Mouse (Mus musculus) activated CD4-positive, CD25-positive, alpha-beta regulatory T cell (primary cell): ENCODE data around the gene Tas2r107. TPM values are rescaled to one million over a fixed set of nuclear protein-coding genes. Genes with fewer than 3 reads are reported as not detected.

Source experiments
- polyA plus RNA-seq, 2 experiments: library from polyadenylated mRNA; unstranded; fragments of 100-300 nt; shearing (Covaris generic); gene quantifications; one replicate each; pipeline ENCODE4 v1.2.1; 2017

The Tas2r107 gene
- polyA plus RNA-seq = not detected

DNA sequence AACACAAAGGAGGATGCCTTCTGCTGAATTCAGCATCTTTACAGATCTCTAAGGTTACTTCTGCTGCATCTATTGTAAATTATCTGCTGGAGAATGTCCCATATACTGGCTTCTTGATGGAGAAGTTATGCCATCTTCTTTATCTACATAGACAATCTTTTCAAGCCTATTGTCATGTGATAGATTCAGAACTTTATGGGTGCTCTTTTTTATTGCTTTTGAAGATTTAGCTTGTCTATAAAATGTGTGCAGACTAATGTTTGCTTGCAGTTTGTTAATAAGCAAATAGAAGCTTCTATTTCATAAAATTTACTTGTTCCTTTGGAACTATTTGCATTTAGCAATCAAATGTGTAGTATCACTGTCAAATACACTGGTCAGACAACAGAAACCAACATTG is at the start of gene Tas2r107:
TSS of gene Tas2r107 (minus strand) at position 101 of the 400 bp plus-strand sequence.

DNA sequence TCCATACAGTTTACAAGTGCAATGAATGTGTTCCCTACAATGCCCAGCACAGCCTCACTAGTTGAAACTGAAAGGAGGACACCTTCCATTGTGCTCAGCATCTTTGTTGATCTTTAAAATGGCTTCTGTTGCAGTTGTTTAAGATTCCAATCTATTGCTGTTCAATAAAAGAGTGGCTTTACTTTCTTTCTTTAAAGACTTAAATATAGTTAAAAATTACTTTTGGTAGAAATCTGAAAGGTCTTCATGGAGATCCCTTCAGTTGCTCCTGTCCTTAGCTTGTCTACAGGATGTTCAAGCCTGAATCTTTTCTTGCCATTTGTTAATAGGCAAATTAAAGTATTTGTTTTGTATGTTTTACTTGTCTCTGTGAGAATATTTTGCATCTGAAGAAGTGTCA is 30.0 kb upstream of the Tas2r107 start, which contains the start of gene Tas2r114:
TSS of gene Tas2r114 (minus strand) at position 101 of the 400 bp plus-strand sequence.

DNA sequence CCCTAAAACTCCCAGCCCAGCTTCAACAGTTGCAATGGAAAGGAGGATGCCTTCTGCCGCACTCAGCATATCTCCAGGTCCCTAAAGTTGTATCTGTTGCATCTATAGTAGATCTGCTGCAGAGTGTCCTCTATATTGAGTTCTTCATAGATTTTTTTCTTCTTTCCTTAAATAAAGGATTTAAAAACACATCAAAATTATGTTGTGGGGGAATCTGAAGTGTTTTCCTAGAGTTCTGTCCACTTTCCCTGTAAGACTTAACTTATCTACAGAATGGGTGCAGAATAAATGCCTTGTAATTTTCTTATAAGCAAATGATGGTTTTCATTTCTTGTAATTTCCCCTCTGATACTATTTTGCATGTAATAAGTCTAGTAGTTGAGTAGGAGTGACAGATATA is 27.4 kb upstream of the Tas2r107 start, which contains the start of gene Tas2r105:
TSS of gene Tas2r105 (minus strand) at position 101 of the 400 bp plus-strand sequence.

DNA sequence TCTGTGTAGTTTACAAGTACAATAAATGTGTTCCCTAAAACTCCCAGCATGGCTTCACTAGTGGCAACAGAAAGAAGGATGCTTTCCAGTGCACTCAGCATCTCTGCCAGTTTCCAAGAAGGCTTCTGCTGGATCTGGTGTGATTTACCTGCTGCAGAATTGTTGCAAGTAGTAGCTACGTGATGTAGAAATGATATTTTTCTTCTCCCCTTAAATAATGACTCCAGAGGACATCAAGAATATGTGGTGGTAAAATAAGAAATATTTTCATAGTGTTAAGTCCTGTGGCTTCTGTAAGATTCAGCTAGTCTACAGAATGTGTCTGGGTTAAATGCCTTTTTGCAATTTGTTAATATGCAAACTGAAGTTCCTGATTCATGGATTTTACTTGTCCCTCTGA is 25.7 kb upstream of the Tas2r107 start, which contains the start of gene Tas2r104:
TSS of gene Tas2r104 (minus strand) at position 101 of the 400 bp plus-strand sequence.

DNA sequence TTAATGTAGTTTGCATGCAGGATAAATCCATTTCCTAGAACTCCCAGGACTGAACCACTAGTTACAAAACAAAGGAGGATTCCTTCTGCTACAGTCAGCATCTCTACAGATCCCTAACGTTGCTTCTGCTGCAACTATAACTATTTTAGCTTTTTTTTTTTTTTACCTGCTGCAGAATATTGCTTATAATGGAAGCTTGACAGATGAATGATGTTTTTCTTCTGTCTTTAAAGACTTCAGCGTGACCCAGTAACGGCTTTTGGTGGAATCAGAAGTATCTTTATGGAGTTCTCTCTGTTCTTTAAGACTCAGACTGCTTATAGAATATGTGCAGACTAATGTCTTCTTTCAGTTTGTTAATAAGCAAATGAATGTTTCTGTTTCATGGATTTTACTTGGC is 18.8 kb upstream of the Tas2r107 start, which contains the start of gene Tas2r106:
TSS of gene Tas2r106 (minus strand) at position 101 of the 400 bp plus-strand sequence.

DNA sequence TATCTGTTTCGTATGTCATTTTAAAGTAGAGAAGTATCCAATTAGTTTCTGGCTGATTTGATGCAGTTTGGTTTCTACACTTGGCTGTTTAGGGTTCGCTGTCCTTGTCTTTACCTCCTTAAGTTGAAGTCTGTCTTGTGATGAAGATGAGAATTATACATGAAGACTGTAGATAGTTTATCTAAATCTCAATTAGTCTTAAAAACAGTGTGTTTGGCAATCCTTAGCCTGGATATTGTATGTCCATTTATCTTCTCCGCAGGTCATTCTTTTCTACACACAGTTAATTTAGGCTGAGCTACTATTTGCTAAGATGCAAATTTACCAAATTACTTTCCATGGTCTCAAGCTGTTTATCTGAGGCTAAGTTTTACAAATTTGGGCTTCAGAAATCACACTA is 29.1 kb downstream of the Tas2r107 start, which contains the start of gene Tas2r130:
TSS of gene Tas2r130 (minus strand) at position 101 of the 400 bp plus-strand sequence.

Other genes with a start within 250 kb of the Tas2r107 start
- gene 5430401F13Rik, start 173.7 kb downstream of the Tas2r107 start, polyA plus RNA-seq = 1 to 10 TPM in 1 of 2 experiments, not detected in 1; 1.6 TPM
- gene Gm6619, start 173.7 kb downstream of the Tas2r107 start, polyA plus RNA-seq = 1 to 10 TPM in 1 of 2 experiments, not detected in 1; 1.1 TPM
- gene Tas2r130, start 29.2 kb downstream of the Tas2r107 start, polyA plus RNA-seq = under 1 TPM in 1 of 2 experiments, not detected in 1; 0.27 TPM
- not detected for gene Tas2r106, start 18.7 kb upstream of the Tas2r107 start, polyA plus RNA-seq
- not detected for gene Tas2r104, start 25.6 kb upstream of the Tas2r107 start, polyA plus RNA-seq
- gene Tas2r105, start 27.3 kb upstream of the Tas2r107 start, polyA plus RNA-seq = not detected
- not detected for gene Tas2r114, start 29.9 kb upstream of the Tas2r107 start, polyA plus RNA-seq